Mouse (Mus musculus): ENCODE results near the gene Mrps10. TPM values are rescaled to one million over a fixed set of nuclear protein-coding genes. Genes with fewer than 3 reads are reported as not detected.

Gene Mrps10
- polyA plus RNA-seq, 1 experiment from 2014 or later, result 85.2 TPM

DNA sequence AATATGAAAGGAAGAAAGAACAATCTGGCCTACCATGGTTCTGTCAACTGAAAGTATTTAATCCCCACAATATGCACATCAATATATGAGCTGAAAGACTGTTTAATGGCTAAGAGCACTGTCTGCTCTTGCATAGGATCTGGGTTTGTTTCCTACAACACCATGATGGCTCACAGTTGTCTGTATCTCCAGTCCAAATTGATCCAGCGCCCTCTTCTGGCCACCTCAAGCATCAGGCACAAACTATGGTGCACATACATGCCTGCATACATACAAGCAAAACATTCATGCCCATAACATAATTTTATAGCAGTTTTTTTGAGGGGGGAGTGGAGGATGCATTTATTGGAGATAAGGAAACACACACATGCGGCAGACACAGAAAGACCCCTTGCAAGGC is 25.6 kb upstream of the Mrps10 start:
- WGBS, result 87% methylated on average over 2 of the region's 2 CpGs
- Histone ChIP-seq H3K36me3 (peaks cover 96% of the 10 kb centered on the region), H3K27ac (no peak overlapping the region)

DNA sequence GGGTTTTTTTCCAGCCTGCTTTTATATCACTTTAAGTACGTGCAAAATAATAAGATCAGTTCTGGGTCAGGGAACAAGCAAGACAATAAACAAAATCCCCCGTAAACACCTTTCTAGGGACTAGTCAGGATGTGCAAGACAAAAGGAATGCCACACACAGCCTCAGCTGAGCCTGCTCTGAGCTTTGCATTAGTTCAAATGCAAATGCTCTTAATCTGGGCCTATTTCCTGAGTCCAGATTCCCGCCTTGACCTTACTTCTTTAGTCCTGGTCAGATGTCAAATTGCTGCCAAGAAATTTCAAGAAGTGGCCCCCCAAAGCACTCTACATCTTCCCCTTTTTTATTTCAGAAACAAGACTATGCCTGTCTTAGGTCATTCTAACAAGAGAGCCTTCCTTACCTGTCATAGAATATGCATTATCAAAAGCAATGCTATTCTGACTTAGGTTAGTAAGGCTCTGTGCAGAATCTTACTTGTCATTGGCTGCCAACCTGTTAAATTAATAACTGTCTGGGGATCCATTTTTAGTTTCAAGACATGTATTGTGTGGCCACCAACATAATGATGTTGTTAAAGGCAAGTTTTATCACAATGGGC is 18.9 kb upstream of the Mrps10 start:
- Histone ChIP-seq H3K4me1 (replicated peaks) (no peaks in the 10 kb centered on the region), H3K36me3 (peaks cover 99% of the 10 kb centered on the region), H3K4me3 (no peak overlapping the region), H3K27me3 (ENCODE audit: insufficient read depth, poor library complexity, severe bottlenecking) (no peaks in the 10 kb centered on the region), H3K27ac (no peak overlapping the region), H3K9me3 (peaks cover 31% of the 10 kb centered on the region)
- no peak for DNase-seq (ENCODE audit: low spot score)
- 90% methylated on average over 3 of the region's 3 CpGs for WGBS

More for the DNA sequence above, 25.6 kb upstream of the Mrps10 start:
- H3K4me1 ChIP-seq (replicated peaks), result no peaks in the 10 kb centered on the region
- peaks cover 6% of the 10 kb centered on the region for H3K9me3 ChIP-seq
- no peak for DNase-seq (ENCODE audit: low spot score)
- H3K4me3 ChIP-seq, result no peak overlapping the region
- no peaks in the 10 kb centered on the region for H3K27me3 ChIP-seq (ENCODE audit: insufficient read depth, poor library complexity, severe bottlenecking)

DNA sequence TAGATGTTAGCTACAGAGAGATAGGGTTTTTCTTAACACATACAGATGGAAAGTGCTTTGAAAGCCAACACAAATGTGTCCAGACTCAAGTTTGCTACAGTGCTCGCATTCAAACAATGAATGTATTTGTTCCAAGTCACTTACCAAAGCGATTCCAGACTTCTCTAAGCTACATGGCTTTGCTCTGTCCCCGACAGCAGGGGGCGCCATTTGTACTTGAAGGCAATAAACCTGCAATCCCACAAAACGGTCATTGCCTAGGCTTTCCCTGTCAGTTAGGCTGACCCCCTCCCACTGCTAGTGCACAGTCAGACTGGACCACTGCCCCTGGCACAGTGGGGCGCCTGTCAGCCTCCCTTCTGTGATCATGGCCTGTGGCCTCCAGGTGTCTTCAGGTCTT is 8.7 kb upstream of the Mrps10 start:
- Histone ChIP-seq H3K4me1 (replicated peaks) (no peaks in the 10 kb centered on the region), H3K36me3 (peaks cover 47% of the 10 kb centered on the region), H3K27ac (no peak overlapping the region), H3K9me3 (no peaks in the 10 kb centered on the region), H3K27me3 (ENCODE audit: insufficient read depth, poor library complexity, severe bottlenecking) (peaks cover 4% of the 10 kb centered on the region), H3K4me3 (no peak overlapping the region)
- 46% methylated on average over 6 of the region's 6 CpGs for WGBS
- DNase-seq (ENCODE audit: low spot score), result peak; percentile 33

DNA sequence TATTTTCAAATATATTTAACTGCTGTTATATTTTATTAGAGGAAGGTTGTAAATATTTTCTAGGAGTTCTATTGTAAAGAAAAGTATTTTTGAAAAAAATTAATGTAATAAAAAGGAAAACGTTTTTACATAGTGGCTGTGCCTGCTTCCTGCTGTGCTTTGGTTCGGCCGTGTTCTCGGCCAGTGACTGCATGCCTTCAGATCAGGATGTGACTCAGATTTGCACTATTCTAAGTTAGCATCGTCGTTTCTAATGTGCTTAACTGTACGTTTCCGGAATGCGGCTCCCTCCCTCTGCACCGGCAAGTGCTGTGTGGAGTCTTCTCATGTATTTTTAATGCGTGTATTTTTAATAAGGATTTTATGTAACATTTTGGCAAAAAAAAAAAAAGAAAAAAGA is 7.3 kb upstream of the Mrps10 start:
- H3K4me3 ChIP-seq, result no peak overlapping the region
- H3K9me3 ChIP-seq, result no peaks in the 10 kb centered on the region
- H3K36me3 ChIP-seq, result peaks cover 33% of the 10 kb centered on the region
- no peaks in the 10 kb centered on the region for H3K4me1 ChIP-seq (replicated peaks)
- DNase-seq (ENCODE audit: low spot score), result no peak
- 86% methylated on average over 11 of the region's 11 CpGs for WGBS
- no peak overlapping the region for H3K27ac ChIP-seq
- peaks cover 18% of the 10 kb centered on the region for H3K27me3 ChIP-seq (ENCODE audit: insufficient read depth, poor library complexity, severe bottlenecking)

DNA sequence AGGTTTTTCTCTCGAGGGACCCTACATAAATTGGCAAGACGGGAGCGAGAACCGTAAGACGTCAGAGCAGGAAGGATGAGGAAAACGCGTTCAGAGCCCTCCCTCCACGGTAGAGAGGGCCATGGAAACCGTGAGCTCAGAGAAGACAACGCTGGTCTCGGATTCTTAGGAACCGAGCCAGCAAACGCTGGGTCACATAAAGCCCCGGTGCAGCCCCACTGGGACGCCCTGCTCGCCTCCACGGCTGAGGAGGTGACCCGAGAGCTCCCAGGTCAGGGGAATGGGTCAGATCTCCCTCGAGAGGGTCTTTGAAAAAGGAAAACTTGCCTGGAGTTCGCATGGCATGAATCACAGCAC is 378 bp downstream of the Mrps10 start:
- Histone ChIP-seq H3K27ac (peak overlapping the region; percentile 88), H3K9me3 (no peaks in the 10 kb centered on the region), H3K4me3 (peak overlapping the region; percentile 75), H3K4me1 (replicated peaks) (peaks cover 16% of the 10 kb centered on the region), H3K27me3 (ENCODE audit: insufficient read depth, poor library complexity, severe bottlenecking) (peaks cover 33% of the 10 kb centered on the region), H3K36me3 (peaks cover 21% of the 10 kb centered on the region)
- DNase-seq (ENCODE audit: low spot score), result no peak
- 1% methylated on average over 20 of the region's 20 CpGs for WGBS

DNA sequence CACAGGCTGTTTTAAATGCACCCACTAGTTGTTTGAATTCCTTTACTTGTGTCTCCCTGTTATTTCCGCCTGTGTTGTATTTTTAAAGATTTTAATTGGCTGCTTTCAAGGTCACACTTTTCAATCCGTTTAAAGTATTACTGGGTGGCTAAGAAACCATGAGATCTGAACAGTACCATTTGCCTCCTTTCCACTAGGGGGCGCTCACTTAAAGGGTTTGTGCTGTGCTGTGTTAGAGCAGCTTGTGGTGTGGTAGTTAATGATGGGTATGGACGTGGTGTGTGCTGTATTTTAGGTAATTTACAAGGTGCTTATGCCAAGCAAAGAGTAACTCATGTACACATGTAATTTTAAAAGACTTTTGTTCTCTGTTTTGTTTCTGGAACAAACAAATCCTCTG is 2.8 kb downstream of the Mrps10 start:
- Histone ChIP-seq H3K27ac (no peak overlapping the region), H3K36me3 (peaks cover 44% of the 10 kb centered on the region), H3K4me1 (replicated peaks) (peaks cover 16% of the 10 kb centered on the region), H3K27me3 (ENCODE audit: insufficient read depth, poor library complexity, severe bottlenecking) (peaks cover 14% of the 10 kb centered on the region), H3K9me3 (no peaks in the 10 kb centered on the region), H3K4me3 (no peak overlapping the region)
- peak; percentile 56 for DNase-seq (ENCODE audit: low spot score)
- WGBS, result 14% methylated on average over 4 of the region's 4 CpGs

DNA sequence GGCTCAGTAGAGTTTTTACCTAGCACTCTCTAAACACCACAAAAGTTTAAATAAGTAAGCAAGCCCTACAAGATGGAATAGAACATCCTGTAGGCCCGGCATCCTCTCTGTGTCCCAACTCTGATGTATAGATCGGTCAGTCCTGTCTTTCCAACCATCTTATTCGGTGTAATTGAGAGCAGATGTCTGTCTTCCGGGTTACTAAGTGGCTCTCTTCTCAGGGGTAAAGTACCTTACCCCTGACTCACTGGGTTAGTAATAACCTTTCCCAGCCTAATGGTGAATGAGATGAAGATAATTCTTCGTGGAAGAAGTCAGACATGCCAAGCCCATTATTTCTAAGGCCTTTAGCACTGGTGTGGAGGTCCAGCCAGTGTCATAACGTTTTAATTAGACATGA is 5.3 kb downstream of the Mrps10 start:
- 81% methylated on average over 6 of the region's 6 CpGs for WGBS

DNA sequence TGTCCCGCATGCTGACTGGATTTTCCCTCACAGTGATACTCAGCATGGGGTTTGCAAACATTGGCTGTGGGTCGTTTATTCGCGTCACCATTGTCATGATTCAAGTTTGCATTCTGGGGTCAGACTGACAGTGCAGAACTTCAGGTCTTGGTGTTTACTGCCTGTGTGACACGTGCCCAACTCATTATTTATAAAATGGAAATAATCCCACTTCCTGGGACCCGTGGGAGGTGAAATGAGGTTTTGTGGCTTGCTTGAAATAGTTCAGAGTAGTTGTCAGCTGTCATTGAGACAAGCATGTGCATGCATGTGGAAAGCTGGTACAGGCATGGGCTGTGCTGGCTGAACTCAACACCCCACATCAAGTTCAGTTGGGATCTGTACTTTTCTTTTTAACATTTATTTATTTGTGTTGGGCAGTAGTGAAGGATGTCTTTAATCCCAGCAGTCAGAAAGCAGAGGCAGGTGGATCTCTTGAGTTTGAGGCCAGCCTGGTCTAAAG is 8.1 kb downstream of the Mrps10 start:
- Histone ChIP-seq H3K27me3 (ENCODE audit: insufficient read depth, poor library complexity, severe bottlenecking) (no peaks in the 10 kb centered on the region), H3K4me1 (replicated peaks) (no peaks in the 10 kb centered on the region), H3K27ac (no peak overlapping the region), H3K4me3 (no peak overlapping the region), H3K9me3 (no peaks in the 10 kb centered on the region), H3K36me3 (peaks cover 97% of the 10 kb centered on the region)
- DNase-seq (ENCODE audit: low spot score), result no peak
- 93% methylated on average over 6 of the region's 6 CpGs for WGBS

More for the DNA sequence above, 5.3 kb downstream of the Mrps10 start:
- no peaks in the 10 kb centered on the region for H3K9me3 ChIP-seq
- DNase-seq (ENCODE audit: low spot score), result no peak
- peaks cover 70% of the 10 kb centered on the region for H3K36me3 ChIP-seq
- no peaks in the 10 kb centered on the region for H3K27me3 ChIP-seq (ENCODE audit: insufficient read depth, poor library complexity, severe bottlenecking)
- H3K4me3 ChIP-seq, result no peak overlapping the region
- H3K27ac ChIP-seq, result no peak overlapping the region
- H3K4me1 ChIP-seq (replicated peaks), result peaks cover 16% of the 10 kb centered on the region

DNA sequence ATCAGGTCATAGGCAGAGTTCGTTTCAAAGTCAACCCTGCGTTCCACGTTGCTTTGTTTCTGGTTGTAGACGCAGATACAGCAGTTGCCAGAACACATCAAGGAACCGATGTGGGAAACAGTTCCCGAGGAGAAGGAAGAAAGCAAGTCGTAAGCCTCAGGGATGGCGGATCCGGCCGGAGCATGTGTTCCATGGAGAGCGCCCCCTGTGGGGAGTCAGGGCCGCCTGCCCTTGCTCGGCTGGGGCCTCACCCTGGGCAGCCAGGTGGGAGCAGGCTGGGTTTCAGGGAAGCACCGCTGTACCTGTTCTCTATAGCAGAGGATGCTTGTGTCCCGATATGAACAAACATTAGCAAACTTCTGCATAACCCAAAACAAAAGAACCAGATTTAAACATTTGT is 9.4 kb downstream of the Mrps10 start:
- 82% methylated on average over 15 of the region's 15 CpGs for WGBS
- no peak overlapping the region for H3K4me3 ChIP-seq
- H3K27me3 ChIP-seq (ENCODE audit: insufficient read depth, poor library complexity, severe bottlenecking), result no peaks in the 10 kb centered on the region
- H3K9me3 ChIP-seq, result no peaks in the 10 kb centered on the region
- no peak overlapping the region for H3K27ac ChIP-seq
- no peaks in the 10 kb centered on the region for H3K4me1 ChIP-seq (replicated peaks)
- no peak for DNase-seq (ENCODE audit: low spot score)
- H3K36me3 ChIP-seq, result peaks cover 86% of the 10 kb centered on the region

DNA sequence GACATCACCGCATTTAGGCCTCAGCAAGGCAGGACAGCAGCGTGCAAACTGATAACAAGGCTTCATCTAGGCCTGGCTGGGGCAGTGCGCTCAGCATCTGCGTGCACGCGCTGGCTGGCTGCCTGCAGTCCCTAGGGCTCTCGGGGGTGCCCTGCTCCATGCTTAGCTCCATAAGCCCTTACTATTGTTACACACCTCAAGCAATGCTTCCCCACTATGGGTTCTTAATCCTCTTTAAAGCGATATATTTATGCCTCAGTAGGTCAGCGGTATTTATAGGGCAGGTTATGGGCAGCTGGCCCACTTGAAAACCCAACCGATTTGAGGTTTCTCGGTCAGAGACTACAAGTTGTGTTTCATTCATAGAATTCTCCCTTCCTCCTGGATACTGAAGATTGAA is 13.2 kb downstream of the Mrps10 start:
- DNase-seq (ENCODE audit: low spot score), result no peak
- H3K36me3 ChIP-seq, result peaks cover 59% of the 10 kb centered on the region

DNA sequence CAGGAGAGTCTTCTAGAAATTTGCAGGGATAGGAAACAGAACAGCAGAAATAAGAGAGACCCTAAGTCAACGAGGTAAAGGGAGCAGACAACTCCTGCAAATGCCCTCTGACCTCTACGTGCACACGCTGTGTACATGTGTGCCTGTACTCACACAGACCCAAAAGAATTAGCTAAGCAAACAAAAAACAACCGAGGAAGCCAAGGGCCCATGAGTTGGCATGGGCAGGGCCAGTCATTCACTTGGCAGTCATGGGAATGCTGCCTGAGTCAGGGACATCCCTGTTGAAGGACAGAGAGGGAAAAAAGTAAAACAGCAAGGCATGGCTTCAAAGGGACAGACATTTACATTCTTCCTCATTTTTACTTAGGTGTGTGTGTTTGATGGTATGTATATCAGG is 14.6 kb downstream of the Mrps10 start:
- H3K27ac ChIP-seq, result no peak overlapping the region
- H3K36me3 ChIP-seq, result peaks cover 46% of the 10 kb centered on the region
- H3K4me3 ChIP-seq, result no peak overlapping the region
- H3K27me3 ChIP-seq (ENCODE audit: insufficient read depth, poor library complexity, severe bottlenecking), result no peaks in the 10 kb centered on the region; the same call in 1 of the 2 replicates
- H3K9me3 ChIP-seq, result peaks cover 7% of the 10 kb centered on the region; the same call in 1 of the 2 replicates
- DNase-seq (ENCODE audit: low spot score), result no peak
- peaks cover 11% of the 10 kb centered on the region for H3K4me1 ChIP-seq (replicated peaks)
- 88% methylated on average over 4 of the region's 4 CpGs for WGBS

More for the DNA sequence above, 13.2 kb downstream of the Mrps10 start:
- Histone ChIP-seq H3K27ac (no peak overlapping the region), H3K9me3 (peaks cover 7% of the 10 kb centered on the region; the same call in 1 of the 2 replicates), H3K4me3 (no peak overlapping the region), H3K27me3 (ENCODE audit: insufficient read depth, poor library complexity, severe bottlenecking) (no peaks in the 10 kb centered on the region; the same call in 1 of the 2 replicates), H3K4me1 (replicated peaks) (peaks cover 11% of the 10 kb centered on the region)
- WGBS, result 86% methylated on average over 11 of the region's 11 CpGs

DNA sequence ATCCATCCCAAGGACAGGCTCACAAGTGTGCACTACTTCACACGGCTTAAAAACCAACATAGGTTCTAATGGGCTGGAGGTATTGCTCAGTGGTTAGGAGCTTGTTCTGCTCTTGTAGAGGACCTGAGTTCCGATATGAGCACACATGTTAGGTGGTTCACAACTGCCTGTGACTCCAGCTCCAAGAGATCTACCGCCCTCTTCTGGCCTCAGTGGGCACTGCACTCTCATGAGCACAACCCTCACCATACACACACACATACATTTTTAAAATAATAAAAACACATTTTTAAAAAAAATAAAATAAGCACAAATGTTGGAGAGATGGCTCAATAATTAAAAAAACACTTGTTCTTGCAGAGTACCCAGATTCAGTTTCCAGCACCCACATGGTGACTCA is 15.4 kb downstream of the Mrps10 start:
- 81% methylated on average over 3 of the region's 3 CpGs for WGBS
- H3K36me3 ChIP-seq, result peaks cover 38% of the 10 kb centered on the region
- H3K9me3 ChIP-seq, result peaks cover 7% of the 10 kb centered on the region; the same call in 1 of the 2 replicates
- H3K27ac ChIP-seq, result no peak overlapping the region
- no peak for DNase-seq (ENCODE audit: low spot score)
- no peaks in the 10 kb centered on the region; the same call in 1 of the 2 replicates for H3K27me3 ChIP-seq (ENCODE audit: insufficient read depth, poor library complexity, severe bottlenecking)
- H3K4me3 ChIP-seq, result no peak overlapping the region
- peaks cover 11% of the 10 kb centered on the region for H3K4me1 ChIP-seq (replicated peaks)

DNA sequence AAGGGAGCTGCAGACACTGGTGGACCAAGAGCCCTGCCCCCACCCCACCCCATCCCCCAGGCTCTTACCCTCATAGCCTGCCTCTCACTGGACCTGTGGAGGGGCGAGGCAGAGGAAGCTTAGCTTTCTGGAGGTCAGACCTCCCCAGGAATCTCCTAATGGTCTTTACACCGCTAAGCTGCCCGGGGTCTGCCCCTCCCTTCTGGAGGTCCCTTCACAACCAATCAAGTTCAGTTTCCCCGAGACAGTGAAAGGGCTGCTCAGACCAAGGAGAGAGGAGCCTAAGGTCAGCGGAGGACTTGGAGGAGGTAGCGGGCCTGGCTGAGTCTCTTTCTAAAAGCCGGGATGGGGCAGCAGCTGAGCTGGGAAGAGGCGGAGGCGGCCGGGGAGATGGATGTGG is 16.5 kb downstream of the Mrps10 start, which contains the start of gene Guca1b:
TSS of gene Guca1b (plus strand) at position 249 of the 400 bp plus-strand sequence.
- Histone ChIP-seq H3K27ac (no peak within 1 kb of the TSS), H3K9me3 (peaks cover 7% of the 10 kb centered on the region; the same call in 1 of the 2 replicates), H3K4me1 (replicated peaks) (peaks cover 11% of the 10 kb centered on the region), H3K36me3 (peaks cover 27% of the 10 kb centered on the region), H3K4me3 (no peak within 1 kb of the TSS), H3K27me3 (ENCODE audit: insufficient read depth, poor library complexity, severe bottlenecking) (no peaks in the 10 kb centered on the region; the same call in 1 of the 2 replicates)
- DNase-seq (ENCODE audit: low spot score), result no peak
- WGBS, result 34% methylated on average over 10 of the region's 10 CpGs
